Mouse (Mus musculus): ENCODE results near the gene Sla2.
"Not testable (repeated sequence)": the region's sequence is repeated elsewhere in the genome, so short reads cannot be mapped to it uniquely, and the experiment has no call there.

Gene Sla2

GRCm38 (mm10) chr2:156887017-156887416, at the start of gene Sla2:
TSS of gene Sla2 (minus strand) at chr2:156887192.
- no peak for DNase-seq (ENCODE audit: low spot score in 2 of 2)

DNA sequence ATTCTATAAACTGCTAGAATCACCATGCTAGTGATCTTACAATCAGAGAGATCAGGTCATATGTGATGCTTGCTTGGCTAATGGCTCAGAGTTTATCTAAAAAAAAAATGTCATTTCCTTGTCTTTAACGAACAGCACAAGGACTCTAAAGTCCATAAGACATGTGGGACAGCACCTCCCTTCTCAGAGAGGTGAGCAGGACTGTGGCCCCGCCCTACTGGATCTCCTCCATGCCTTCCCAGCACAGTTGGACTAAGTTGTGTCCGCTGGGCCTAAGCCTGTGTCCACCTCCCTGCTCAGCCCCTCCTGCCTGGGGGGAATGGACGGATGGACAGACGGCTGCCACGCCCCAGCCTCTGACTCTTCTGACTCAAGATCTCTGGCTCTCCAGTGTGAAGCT, 48.0 kb upstream of the Sla2 start:
- DNase-seq (ENCODE audit: low spot score in 2 of 2): no peak

DNA sequence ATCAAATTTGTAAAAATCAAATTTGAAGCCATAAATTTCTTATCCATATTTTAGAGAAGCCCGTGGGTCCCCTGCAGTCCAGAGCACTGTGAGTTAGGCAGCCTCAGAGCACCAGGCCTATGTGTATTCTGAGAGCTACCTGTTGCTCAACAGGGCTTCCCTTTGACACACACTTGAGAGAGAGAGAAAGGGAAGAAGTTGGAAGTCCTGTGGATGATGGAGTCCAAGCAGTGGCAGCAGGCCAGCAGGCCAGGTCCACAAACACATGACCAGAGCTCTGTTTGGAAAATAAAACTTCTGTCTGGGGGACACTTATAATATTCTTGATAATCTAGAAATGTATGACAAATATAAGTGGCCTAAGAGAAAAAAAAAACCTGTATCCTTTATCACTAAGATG, 46.4 kb upstream of the Sla2 start:
- no peak for DNase-seq (ENCODE audit: low spot score in 2 of 2)

DNA sequence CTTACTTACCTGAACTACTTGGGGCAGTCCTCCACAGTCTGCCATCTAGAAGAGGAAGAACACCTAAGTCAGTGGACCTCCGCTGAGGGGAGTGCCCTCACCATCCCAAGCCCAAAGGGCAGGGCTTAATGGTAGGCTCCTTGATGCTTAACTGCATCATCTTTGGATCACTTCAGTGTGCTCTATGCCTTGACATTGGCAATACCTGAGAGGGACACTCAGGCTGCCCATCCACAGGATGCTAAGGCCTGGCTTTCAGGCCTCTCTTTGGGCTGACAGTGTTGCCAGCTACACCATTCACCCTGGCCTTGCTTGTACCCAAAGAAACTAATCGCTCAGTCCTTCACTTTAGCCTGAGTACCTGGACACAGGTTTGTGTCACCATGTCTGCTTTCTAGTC, 44.4 kb upstream of the Sla2 start:
- no peak for DNase-seq (ENCODE audit: low spot score in 2 of 2)

DNA sequence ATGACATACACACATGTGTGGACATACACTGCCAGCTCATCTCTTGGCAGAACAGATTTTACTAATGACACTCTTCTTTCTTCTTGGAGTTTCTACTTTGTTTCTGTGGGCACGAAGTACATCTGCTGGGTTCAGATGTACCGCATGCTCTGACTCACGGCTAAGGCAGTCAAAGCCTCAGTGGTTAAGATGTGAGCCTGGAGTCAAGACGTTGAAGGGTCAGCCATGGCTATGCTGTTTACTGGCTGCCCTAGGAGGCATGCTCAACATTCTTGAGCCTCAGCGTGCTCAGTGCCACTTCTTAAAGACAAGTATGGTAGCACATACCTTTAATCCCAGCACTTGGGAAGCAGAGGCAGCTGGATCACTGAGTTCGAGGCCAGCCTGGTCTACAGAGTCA, 43.6 kb upstream of the Sla2 start:
- no peak for DNase-seq (ENCODE audit: low spot score in 2 of 2)

DNA sequence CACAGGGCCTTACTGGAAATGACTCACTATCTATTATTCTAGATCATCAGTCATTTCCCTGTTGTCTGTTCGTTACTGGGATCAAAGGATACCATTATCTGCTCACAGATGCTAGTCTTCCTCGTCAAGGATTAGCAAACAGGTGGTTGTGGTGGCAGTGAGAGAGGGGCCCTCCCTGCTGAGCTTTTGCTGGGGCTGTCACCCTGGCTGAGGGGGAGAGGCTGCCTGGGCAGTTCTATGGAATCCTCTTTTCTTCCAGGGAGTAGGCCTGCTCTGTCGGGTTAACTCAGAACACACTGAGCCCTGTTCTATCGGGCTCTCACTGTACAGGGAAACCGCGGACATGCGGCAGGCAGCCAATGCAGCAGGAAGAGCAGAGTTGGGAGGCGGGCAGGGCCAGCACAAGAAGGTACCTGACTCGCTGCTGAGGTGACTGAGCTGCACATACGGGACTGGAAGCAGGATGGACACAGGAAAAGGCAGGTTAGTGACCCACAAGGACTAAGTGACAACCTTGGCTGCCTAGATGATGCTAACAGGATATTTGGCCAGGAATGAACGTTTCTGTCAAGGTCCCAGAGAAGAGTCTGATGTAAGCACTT, 42.6 kb upstream of the Sla2 start:
- no peak for DNase-seq (ENCODE audit: low spot score in 2 of 2)

DNA sequence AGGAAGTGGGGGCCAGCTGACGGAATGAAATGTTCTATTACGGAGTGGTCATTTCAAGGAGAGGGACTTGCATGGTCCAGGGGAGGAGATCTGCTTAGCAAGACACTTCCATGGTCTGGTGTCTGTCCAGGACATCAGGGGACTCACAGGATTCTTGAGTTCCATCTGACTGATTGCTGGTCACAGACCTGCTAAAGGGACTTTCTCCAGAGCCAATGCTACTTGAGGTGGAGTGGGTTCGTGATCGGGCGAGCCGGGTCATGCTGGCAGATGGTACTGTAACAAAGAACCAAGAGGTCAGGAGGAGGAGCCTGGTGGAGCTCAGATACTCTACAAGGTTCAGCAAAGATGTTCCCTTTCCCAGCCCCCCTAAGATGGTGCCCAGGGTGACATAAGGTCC, 41.6 kb upstream of the Sla2 start:
- no peak for DNase-seq (ENCODE audit: low spot score in 2 of 2)

DNA sequence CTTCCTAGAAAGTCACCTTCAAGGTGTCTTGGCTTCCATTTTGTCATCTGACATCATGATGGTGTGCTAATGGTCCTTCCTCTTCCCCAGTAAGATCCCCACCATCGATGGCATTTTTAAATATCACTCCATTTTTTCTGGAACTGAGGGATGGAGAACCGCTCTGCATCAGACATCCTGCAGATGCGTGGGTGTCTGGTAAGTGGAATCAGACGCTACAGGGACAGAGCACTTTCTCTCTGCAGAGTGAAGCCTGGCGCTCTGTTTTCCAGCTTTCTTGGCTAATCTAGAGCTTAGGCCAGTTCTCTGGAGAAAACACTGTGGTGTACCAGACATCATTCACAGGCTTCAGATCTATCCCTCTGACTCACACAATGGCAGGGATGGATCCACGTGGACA, 40.7 kb upstream of the Sla2 start:
- DNase-seq (ENCODE audit: low spot score in 2 of 2): peak in 1 of 2 experiments; percentile 57

DNA sequence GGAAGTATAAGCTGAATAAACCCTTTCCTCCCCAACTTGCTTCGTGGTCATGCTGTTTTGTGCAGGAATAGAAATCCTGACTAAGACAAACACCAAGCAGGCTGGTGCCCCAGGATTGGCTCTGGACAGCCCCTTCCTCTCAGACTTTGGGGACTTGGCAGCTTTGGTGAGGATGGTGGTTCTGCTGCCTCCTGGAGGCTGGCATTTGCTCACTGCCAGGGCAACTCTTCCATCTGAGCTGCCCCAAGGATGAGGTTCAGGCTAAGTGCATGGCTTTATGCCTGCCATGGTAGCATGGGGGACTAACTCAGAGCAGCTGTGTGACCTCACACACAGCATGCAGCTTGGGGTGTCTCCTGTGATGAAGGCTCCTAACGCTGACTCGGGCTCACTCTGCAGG, 38.6 kb upstream of the Sla2 start:
- not testable (repeated sequence) for DNase-seq (ENCODE audit: low spot score in 2 of 2)

GRCm38 (mm10) chr2:156925075-156925474, 38.1 kb upstream of the Sla2 start:
- not testable (repeated sequence) for DNase-seq (ENCODE audit: low spot score in 2 of 2)

- DNase-seq (ENCODE audit: low spot score in 2 of 2): no peak
These were observed 37.4 kb upstream of the Sla2 start for GRCm38 (mm10) chr2:156924210-156924898.

DNA sequence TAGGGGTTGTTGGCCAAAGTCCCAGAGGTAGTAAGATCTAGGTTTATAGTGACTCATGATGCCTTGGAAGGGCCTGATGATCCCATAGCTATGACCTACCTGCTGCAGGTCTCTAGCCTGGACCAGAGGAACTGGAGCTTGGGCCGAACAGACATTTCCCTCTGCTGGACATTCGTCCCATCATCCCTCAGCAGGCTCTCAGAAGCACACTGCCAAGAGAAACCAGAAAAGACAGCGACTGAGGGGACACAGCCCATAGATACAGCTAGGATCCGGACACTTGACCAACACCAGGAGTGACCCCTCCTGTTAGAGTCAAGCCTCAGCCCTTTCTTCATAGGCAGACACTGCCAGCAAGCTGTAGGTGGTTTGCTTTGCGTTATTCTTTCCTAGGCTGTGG, 36.1 kb upstream of the Sla2 start:
- DNase-seq (ENCODE audit: low spot score in 2 of 2): no peak

- no peak for DNase-seq (ENCODE audit: low spot score in 2 of 2)
These were observed 32.8 kb upstream of the Sla2 start for GRCm38 (mm10) chr2:156919796-156920195.

- not testable (repeated sequence) for DNase-seq (ENCODE audit: low spot score in 2 of 2)
These were observed 32.2 kb upstream of the Sla2 start for GRCm38 (mm10) chr2:156919191-156919590.

GRCm38 (mm10) chr2:156918562-156918961, 31.6 kb upstream of the Sla2 start:
- DNase-seq (ENCODE audit: low spot score in 2 of 2): no peak

DNA sequence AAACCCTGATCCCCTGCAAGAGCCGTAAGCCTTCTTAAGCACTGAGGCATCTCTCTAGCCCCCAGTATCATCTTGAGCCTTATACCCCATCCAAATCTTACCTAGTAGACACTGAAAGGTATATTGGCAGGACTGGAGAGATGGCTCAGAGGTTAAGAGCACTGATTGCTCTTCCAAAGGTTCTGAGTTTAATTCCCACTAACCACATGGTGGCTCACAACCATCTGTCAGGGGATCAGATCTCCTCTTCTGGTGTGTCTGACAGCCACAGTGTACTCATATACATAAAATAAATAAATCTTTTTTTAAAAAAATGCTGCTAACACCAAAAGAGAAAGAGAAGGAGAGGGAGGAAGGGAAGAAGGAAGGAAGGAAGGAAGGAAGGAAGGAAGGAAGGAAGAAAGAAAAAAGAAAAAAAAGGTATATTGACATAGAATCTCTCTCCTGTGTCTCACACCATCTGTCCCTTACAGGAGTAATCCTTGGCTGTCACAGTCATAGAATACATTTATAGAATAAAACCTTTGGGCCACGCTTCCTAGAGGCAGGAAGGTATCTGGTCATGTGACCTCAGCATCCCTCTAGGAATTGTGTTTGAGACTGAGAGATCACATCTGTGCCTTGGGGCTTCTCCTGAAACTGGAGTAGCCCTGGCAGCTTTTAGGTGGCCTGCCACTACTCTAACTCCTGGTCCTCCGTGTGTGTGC, 29.6 kb upstream of the Sla2 start:
- no peak for DNase-seq (ENCODE audit: low spot score in 2 of 2)

- no peak for DNase-seq (ENCODE audit: low spot score in 2 of 2)
These were observed 28.6 kb upstream of the Sla2 start for GRCm38 (mm10) chr2:156915559-156915958.

GRCm38 (mm10) chr2:156913191-156913590, 26.2 kb upstream of the Sla2 start:
- DNase-seq (ENCODE audit: low spot score in 2 of 2): no peak

- DNase-seq (ENCODE audit: low spot score in 2 of 2): not testable (repeated sequence)
These were observed 18.9 kb upstream of the Sla2 start for GRCm38 (mm10) chr2:156905931-156906330.

GRCm38 (mm10) chr2:156904976-156905717, 18.2 kb upstream of the Sla2 start:
- DNase-seq (ENCODE audit: low spot score in 2 of 2): peak; percentile 63 to 68

GRCm38 (mm10) chr2:156903367-156903766, 16.4 kb upstream of the Sla2 start:
- DNase-seq (ENCODE audit: low spot score in 2 of 2): no peak

GRCm38 (mm10) chr2:156902411-156902810, 15.4 kb upstream of the Sla2 start:
- not testable (repeated sequence) for DNase-seq (ENCODE audit: low spot score in 2 of 2)
